Mouse (Mus musculus) embryo, embryonic 10 days (tissue): ENCODE data around the gene Prkn.

Experiments used
- DNase-seq: peaks from one replicate; pipeline ENCODE4 v3.0.0-alpha.2; 2015; ENCODE audit warnings: low spot score

Gene Prkn

DNA sequence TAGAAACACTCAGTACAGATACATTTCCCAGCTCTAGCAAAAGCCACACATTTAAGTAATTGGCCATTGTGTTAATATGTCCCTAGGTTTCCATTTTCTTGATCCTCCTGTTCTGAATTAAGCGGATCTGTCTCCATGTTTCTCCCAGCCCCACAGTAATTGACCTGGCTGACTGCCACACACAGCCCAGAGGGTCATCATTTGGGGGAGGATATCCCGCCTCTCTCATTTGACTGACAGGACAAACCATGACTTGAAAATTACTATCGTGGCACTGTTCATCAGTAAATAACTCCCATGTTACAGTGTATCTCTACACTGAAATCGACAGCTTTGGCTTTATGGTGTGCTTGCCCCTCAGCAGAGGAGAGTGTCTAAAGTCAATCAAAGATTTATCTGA lies 146.9 kb downstream of the Prkn start:
- no peak for DNase-seq

DNA sequence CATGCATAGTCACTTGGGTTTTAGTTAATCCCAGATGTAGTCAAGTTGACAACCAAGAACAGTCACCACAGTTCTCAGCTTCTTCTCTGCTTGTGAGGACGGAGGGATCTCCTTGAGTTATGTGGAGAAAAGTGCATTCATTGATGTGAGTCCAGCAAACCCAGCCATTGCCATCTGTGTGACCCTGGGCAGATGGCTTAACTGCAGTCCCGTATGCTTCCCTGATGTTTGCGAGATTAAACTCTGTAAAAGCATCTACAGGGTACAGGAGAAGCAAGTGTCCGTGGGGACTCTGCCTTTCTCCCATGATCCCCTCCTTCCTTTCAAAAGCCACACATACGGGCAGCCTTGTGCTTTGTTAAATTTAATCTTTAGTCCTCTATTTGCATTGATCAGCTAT lies 157.1 kb downstream of the Prkn start:
- no peak for DNase-seq

DNA sequence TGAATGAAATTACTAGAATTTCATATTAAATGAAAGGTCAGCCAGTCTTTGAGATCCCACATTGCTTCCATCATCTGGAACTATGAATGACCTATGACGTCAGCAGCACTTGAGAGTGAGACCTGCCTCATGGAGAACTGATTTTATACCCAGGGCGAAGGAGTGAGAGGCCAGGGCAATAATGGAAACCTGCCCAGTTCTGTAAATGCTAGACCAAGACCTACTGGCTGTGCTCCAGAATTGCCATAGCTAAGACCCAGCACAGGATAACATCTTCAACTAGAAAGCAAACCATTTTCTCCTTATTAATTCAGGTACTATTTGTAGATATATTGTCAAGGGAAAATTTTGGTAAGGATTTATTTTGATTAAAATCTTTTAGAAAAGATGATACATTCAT lies 183.2 kb downstream of the Prkn start:
- no peak for DNase-seq

DNA sequence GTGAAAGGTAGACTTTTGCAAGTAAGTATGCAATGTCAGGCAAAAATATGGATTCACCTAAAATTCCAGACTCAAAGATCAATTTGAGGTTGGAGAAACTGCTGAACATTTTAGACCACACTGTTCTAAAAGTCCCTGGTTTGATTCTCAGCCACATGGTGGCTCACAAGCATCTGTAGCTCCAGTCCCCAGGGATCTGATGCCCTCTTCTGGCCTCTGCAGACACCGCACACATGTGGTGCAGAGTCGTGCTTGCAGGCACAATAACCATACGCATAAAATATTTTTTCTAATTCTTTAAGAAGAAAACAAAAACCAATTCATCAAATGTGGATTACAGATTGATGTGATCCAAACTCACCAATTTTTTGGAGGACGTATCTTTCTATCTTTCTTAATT lies 189.2 kb downstream of the Prkn start:
- peak; percentile 15 for DNase-seq

DNA sequence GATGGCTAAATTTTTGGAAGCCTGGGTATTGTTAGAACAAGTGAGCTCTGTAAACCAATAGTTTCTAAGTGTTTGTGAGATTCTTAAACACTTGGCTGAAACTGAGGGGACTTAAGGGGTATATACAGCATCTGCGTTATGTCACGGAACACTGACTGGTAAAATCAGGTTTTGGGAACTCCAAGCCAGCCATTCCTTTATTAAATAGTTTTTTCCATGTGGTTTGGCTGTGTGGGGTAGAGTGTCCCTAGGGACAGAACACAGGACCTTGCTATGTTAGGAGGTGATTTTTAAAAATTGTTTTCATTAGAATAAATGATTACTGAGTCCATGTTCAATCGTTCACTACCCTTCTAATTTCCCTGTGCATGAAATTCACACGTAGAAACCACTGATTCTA lies 190.8 kb downstream of the Prkn start:
- DNase-seq = no peak

DNA sequence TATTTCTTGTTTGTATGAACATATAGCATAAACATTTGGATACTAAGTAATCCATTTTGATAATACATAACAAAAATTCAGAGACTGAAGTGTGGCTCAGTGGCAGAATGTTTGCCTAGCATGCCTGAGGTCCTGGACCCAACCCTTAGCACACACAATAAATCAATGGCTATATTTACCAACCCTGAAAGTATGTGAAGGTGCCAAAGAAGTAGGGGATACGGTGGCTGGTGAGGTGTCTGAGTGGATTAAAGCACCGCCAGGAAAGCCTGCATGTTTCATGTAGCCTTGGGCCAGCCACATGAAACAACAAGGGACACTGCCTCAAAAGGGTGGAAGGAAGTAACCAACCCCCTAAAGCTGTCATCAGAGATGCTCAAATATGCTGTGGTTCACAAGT lies 192.2 kb downstream of the Prkn start:
- DNase-seq = no peak

DNA sequence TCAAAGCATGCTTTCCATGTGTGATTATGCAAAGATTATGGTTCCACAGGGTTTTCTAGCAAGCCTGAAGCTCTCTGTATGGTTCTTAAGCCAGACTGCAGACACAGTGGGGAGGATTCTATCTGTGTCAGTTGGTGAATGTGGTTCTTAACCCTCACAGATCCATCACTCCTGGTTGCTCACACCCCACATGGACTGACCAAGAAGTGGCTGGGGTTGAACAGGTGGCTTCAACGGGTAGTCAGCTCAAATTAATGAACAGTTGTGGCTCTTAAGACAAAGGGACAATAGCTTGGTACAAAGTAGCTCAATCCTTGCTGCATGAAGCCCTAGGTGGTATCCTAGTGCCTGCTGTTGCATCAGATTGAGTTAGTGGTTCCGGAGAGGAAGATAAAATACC lies 193.4 kb downstream of the Prkn start:
- DNase-seq = no peak

DNA sequence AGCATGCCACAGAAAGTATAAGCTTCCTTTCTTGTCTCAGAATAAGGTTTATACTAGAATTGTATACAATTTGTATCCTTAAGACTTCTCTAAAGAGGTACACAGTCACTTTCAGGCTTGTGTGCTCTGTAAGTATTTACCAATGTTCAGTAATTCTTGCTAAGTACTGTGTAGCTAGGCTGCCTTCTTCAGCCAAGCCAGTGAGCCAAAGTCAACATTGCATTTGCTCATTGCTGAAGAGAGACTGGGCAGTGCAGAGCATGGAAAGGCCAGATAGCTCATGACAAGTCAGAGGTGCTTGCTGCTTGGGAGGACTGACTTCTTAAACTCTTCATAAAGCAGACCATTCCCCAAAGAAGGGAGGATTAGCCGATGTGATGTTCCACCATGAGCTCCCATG lies 198.1 kb downstream of the Prkn start:
- DNase-seq = no peak

DNA sequence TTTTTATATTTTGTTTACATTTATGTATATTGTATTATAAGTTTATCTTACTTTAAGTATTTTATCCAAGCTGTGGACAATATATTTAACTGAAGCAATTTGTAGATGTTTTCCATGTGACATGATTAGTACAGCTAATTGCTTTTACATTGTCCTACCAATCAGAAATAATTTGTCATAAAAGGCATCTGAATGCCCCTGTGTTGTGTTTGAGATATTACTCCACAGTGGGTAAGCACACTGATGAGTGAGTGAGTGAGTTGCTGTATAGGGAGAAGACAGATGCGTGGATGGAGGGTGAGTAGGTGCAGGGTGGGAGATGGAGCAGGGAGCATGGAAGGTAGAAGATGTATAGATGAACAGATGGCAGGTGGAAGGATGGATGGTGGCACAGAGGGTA lies 218.8 kb downstream of the Prkn start:
- no peak for DNase-seq

DNA sequence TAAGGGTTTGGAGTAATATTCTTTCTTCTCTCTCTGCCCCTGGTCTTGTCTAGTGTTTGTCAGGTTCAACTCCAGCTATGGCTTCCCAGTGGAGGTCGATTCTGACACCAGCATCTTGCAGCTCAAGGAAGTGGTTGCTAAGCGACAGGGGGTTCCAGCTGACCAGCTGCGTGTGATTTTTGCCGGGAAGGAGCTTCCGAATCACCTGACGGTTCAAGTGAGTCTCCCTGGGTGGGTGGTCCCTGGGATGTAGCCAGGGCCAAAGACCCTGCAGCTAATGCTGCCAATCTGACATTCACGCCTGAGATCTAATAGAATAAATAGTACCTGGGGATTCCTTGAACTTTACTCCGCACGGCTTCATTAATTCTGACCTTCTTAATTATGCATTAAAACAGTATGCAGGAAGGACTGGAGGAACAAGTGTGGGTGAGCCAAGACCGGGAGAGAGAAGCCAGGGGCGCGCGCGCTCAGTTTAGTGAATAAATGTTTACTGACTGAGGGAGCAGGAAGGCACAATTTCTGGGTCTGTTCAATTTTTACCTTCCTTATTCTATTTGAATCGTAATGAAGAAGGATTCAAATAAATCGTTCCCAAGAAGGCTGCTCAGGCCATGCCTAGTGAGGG lies 227.0 kb downstream of the Prkn start:
- DNase-seq = peak; percentile 66

DNA sequence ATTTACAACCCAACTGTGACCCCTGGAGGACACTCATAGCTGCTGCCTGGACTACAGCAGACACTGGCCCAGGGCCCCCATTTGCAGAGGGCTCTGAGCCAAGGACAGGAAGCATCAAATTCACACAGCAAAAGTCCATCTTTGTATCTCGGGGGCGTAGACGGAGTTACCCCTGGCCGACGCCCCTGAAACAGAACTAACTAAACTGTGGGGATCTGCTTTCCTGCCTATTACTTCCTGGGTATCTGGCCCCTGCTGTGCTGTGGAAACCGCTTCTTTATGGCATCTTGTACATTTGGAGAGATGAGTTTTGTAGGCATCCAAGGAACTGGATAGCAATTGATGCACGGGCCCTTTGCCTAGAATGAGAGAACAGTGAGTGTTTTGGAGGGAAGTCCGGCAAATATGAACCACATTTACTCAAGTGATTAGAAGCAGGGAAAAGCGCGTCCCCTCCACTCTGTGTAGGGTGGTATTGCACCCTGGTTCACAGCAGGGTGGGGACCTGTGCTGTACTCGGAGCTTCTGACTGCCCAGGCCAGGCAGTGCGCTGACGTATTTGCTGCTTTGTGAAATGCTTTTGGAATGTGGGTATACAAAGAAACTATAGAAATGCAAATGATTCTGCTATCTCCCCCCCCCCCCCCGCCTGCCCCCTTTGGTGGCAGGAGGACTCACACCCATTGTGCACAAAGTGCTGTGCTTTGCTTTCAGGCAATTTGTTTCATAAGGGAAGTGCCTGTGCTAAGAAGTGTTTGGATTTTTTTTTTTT lies 227.7 kb downstream of the Prkn start:
- peak; percentile 87 for DNase-seq

DNA sequence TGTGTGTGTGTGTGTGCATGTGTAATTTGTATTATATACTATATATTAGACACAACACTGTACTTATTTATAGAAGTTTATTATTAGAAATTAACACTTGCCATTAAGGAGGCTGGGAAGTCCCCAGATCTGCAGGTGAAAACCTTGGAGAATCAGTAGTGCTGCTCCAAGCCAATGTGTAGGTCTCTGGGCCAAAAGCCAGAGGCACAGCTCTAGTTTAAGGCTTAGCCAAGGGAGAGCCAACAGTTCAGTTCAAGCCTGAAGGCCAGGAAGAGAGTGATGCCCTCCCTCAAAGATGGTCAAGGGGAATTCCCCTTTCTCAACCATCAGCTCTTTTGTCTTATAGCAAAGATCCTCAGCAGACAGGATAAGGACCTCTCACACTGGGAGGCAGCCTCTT lies 230.8 kb downstream of the Prkn start:
- no peak for DNase-seq

DNA sequence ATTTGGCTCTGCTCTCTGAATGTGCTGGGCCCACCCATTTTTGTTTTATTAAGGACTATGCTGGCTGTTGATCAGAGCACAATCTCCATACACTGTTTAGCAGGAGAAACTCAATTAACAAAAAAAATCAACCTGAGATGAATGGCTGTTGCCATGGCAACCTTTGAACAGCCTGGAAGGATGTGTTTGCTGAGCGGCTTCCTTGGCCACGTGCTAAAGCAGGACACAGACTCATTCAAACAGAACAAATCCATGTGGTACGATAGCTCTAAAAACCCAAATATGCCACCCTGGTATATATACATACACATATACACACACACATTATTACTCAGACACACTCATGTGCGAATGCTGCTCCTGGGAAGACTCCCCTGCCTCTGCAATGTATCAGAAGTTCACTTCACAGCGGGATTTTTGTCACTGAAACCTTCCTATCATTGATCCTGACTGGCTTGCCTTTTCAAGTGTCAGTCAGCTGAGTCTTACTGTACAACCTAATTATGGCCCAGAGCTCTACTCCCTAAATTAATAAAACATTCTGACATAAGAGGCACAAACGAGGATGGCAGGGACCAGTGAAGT lies 236.2 kb downstream of the Prkn start:
- DNase-seq = peak; percentile 70

DNA sequence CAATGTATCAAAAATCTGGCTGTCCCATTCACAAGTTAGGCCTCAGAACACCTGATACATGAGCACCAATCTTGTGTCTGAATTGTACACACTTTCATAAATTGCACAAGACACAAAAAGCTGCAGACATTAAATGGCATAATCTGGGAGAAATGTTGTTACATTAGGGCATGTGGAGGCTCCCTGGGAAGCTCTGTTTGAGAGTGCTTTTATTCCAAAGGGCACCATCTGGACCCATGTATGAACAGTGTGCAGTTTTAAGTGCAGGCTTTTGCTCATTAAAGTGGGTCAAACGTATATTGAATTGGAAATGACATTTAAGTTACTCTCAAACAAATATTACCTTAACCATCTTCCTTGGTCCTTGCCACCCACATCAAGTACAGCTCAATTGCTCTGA lies 246.3 kb downstream of the Prkn start:
- DNase-seq = no peak

DNA sequence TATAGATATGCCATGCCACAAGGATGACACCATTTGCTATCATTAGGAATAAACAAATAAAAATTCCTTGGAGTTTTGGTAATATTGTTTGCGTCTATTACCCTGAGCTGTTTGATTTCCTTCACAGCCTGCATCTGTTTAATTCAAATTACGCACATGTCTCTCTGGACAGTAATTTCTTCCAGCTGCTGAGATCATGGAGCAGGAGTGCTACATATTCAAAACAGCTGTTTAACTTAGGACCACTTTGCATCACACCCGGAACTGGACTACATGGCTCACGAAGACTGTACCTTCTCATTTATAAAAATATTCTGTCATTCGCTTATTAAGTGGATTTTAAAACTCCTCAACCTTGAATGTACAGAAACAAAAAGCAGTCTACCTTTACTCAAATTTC lies 246.9 kb downstream of the Prkn start:
- peak; percentile 61 for DNase-seq

DNA sequence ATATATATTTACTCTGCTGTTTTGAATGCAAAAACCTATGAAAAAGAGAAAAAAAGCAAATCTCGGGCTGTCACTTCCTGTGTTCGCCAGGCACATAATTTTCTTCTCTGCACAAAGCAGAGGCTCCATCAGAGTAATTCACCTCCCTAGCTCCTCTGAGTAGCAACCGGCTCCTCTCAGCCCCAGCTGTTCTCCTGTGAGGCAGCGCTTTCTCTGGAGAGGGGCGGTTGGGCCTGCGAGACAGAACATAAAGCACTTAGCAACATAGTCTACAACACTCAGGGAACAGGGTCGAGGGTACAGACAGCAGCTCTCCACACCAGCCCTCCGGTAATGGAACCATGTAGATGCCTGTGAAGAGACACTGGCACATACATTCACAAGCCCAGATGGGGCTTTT lies 247.6 kb downstream of the Prkn start:
- DNase-seq = peak; percentile 39

DNA sequence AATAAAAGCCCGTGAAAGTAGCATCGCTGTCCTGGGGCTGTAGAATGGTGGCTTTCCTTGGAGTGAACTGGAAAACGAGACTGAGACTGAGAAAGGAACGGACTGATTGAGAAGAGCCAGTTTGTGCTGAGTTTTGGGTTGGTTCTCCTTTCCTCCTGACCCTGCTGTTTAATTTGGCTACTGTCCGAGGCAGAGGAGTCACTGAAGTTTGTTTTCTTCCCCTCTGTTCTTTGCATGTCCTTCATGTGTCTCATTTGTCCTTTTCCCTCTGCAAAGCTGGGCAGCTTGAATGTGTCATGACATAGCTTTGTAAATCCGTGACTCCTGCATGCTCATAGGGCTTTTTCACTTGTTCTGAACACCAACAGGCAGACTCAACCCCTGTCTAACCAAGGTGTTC lies 249.2 kb downstream of the Prkn start:
- no peak for DNase-seq

DNA sequence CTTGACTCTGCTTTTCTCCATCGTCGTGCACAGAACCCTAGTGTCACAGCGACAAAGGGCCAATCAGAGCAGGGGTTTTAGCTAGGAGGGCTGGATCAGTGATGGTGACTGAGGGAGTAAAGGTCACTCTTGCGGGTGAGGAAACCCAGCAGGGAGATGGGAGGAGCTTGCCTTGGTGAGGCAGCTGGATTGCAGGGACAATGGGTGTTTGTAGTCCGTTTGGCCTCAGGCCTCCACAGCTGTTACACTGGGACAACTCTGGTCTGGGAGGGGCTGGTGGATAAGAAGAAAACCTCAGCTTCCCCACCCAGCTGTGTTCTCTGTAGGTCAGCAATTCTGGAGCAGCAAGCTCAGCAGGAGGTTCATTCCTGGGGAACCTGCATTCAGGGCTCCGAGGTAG lies 252.7 kb downstream of the Prkn start:
- DNase-seq = peak; percentile 78

DNA sequence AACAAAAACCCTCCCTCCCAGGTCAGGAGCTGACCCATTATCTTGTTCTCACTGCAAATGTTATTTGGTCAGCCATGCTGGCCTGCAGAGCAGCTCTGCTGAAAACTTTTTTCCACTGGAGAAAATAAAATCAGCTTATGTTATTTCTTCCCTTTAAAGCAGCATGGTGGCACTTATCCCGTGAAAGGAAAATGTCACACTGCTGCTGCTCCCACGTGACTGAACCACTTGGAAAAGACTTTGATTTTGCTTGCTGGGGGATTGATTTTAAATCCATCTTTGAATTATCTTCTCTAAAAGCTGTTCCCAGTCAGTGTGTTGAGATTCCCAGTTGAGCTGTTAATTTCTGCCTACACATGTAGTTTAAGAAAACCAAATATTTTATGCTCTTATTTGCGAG lies 253.1 kb downstream of the Prkn start:
- DNase-seq = no peak

DNA sequence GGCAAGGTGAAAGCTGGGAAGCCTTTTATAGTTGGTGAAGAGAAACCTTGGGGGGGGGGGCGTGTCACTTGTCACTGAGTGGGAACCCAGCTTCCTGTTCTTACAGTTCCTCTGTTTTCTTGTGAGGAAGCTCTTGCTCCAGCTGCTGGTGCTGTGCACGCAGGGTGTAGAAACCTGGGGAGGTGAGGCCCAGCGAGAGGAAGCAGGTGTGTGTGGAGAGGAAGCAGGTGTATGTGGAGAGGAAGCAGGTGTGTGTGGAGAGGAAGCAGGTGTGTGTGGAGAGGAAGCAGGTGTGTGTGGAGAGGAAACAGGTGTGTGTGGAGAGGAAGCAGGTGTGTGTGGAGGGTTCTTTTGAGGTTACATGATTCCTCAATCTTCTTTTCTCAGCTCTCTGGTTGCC lies 266.8 kb downstream of the Prkn start:
- DNase-seq = no peak

DNA sequence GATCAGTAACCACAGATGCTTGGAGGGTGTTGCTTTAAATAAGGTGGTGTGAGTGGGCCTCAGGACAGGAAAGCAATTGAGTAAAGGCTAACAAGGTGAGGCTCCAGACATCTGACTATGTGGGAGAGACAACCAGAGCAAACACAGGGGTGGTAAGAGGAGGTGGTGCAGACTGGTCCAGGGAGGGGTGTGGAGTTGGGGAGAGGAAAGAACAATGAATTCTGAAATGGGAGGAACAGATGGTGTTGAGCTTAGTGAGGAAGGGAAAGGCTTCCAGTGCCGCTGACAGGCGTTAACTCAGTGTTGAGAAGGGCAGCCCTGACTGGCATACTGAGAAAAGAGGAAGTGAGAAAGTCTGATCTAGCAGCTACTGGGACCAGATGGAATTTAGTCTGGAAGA lies 267.7 kb downstream of the Prkn start:
- DNase-seq = peak; percentile 26

DNA sequence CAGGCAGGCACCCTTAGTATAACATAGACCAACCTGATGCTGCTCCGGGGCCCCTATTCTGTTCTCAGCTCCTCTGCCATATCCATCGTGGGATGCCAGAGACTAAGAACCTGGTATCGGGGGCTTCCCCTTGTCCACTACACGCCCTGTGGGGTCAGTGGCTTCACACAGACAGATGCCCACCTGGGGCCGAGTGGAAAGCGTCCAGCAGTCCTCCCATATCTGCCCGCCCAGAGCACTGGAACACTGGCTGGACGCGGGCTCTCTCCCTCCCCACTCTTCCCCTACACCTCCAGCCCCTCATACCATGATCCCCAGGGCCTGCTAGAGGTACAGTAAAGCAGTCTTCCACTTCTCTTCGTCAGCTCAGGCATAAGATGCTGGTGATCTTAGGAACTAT lies 277.3 kb downstream of the Prkn start:
- DNase-seq = no peak

DNA sequence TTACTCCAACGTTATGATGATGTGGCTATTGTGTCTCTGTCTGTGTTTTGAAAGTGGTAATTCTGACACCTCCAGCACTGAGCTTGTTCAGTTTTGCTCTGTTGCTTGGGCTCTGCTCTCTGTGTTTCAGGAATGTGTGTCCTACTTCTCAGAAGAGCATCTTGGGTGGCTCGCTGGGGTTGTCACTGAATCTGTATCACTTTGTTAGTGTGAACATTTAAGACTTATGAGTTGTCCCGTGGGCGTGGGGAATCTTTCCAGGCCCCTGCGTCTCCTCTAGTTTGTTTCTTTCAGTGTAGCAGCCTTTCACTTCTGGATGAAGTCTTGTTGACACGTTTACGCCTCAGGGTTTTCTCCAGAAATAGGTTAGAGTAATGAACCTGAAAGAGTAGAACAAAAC lies 283.9 kb downstream of the Prkn start:
- DNase-seq = no peak

DNA sequence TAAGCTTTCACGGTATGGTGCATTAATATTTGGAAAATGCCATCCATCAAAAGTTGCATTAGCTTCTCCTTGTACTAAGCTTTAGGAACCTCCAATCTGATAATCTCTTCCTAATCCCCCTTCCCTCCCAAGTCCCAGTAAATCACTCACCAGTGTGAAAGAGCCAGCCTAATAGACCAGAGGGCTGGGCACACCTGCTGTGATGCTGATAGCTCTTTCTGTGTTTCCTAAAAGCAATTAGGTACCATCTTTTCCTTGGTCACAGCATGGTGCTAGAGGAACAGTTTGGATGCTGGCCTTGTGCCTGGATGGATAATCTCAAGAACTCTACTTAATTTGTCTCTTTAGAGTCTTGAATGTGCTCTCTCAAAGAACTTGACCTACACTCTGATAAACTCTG lies 287.0 kb downstream of the Prkn start:
- DNase-seq = no peak
